ENCODE assay signal across 9 mouse cellular contexts in genomic region chr1:89574941-89575890, GRCm38 (mm10).
A peak's percentile ranks its signal among the peaks of the same experiment; 100 is the strongest.
DNase-seq lines count a peak whose midpoint lies in the region; ATAC-seq and TF ChIP-seq lines count a peak whose summit lies in the region.
"Had no signal": no experiment of that assay in that cellular context is flagged by ENCODE, and none has a peak within 500 bp of the region (broad histone marks: within the 10 kb centered on the region; RNA-seq: fewer than 3 reads in every experiment).

No protein-coding gene starts in this region.

- no peak for TF ChIP-seq POLR2A in lung, adult 2 months (IDR thresholded peaks at IDR 0.05; ENCODE audit: borderline replicate concordance, extremely low read depth, low read depth, low read length)

- H3K9me3 ChIP-seq in lung, embryonic 14.5 days (ENCODE audit: low read depth, low read length): no peaks in the 10 kb centered on the region
- H3K9me3 ChIP-seq in hindbrain, embryonic 14.5 days (ENCODE audit: control insufficient read depth, low read length): no peaks in the 10 kb centered on the region
- H3K9me3 ChIP-seq in midbrain, postnatal 0 days (ENCODE audit: low read length): no peaks in the 10 kb centered on the region

- H3K27me3 ChIP-seq in lung, embryonic 14.5 days (ENCODE audit: insufficient read depth, low read length): no peaks in the 10 kb centered on the region
- H3K27me3 ChIP-seq in hindbrain, embryonic 14.5 days (ENCODE audit: control insufficient read depth, insufficient read depth, low read length): no peaks in the 10 kb centered on the region
- H3K27me3 ChIP-seq in midbrain, postnatal 0 days (ENCODE audit: insufficient read depth, low read length): no peaks in the 10 kb centered on the region

- DNase-seq in cerebellum, adult 18-20 months: peak; percentile 51 to 68
- DNase-seq in lung, embryonic 14.5 days: peak; percentile 26
- DNase-seq in lung, adult 2 months: no peak
- DNase-seq in hindbrain, embryonic 14.5 days (ENCODE audit: low spot score): no peak
- DNase-seq in midbrain, postnatal 0 days (ENCODE audit: low spot score): peak; percentile 55
- DNase-seq in layer of hippocampus, adult 18-20 months (ENCODE audit: low spot score in 2 of 2): no peak
- DNase-seq in spleen, postnatal 36 days (ENCODE audit: low spot score in 2 of 2): no peak

- H3K27ac ChIP-seq in lung, embryonic 14.5 days (ENCODE audit: low read depth): no peak overlapping the region
- H3K27ac ChIP-seq in hindbrain, embryonic 14.5 days: peak overlapping the region; percentile 98; the same call in 1 of the 2 replicates
- peak overlapping the region; percentile 88 for H3K27ac ChIP-seq in midbrain, postnatal 0 days (ENCODE audit: low read depth, low read length)
- H3K27ac ChIP-seq: liver, embryonic 14.5 days had no signal

- no peaks in the 10 kb centered on the region for H3K36me3 ChIP-seq in lung, embryonic 14.5 days (ENCODE audit: insufficient read depth)
- H3K36me3 ChIP-seq in hindbrain, embryonic 14.5 days (replicated peaks; ENCODE audit: control insufficient read depth, insufficient read depth): no peaks in the 10 kb centered on the region
- no peaks in the 10 kb centered on the region for H3K36me3 ChIP-seq in midbrain, postnatal 0 days (ENCODE audit: insufficient read depth, low read length)

- WGBS in lung, embryonic 14.5 days: 49% methylated on average over 7 of the region's 7 CpGs
- WGBS in lung, adult 2 months: 40% methylated on average over 7 of the region's 7 CpGs
- 35% methylated on average over 7 of the region's 7 CpGs for WGBS in hindbrain, embryonic 14.5 days
- 41% methylated on average over 7 of the region's 7 CpGs for WGBS in midbrain, postnatal 0 days

- H3K4me3 ChIP-seq in lung, embryonic 14.5 days (ENCODE audit: low read depth, low read length): no peak overlapping the region
- H3K4me3 ChIP-seq in lung, adult 2 months (replicated peaks; ENCODE audit: extremely low read depth, low read depth, low read length): no peak overlapping the region
- H3K4me3 ChIP-seq in hindbrain, embryonic 14.5 days (replicated peaks; ENCODE audit: low read length): no peak overlapping the region
- H3K4me3 ChIP-seq in midbrain, postnatal 0 days (ENCODE audit: low read depth, low read length): no peak overlapping the region

- peaks cover 7% of the 10 kb centered on the region for H3K4me1 ChIP-seq in lung, embryonic 14.5 days (ENCODE audit: insufficient read depth)
- peaks cover 24% of the 10 kb centered on the region for H3K4me1 ChIP-seq in lung, adult 2 months (ENCODE audit: control insufficient read depth, insufficient read depth, low read length)
- H3K4me1 ChIP-seq in hindbrain, embryonic 14.5 days (replicated peaks; ENCODE audit: control insufficient read depth, insufficient read depth, low read length): peaks cover 44% of the 10 kb centered on the region
- peaks cover 17% of the 10 kb centered on the region; the same call in 1 of the 2 replicates for H3K4me1 ChIP-seq in midbrain, postnatal 0 days (ENCODE audit: insufficient read depth, low read length)

- no peak overlapping the region for H3K9ac ChIP-seq in lung, embryonic 14.5 days
- no peak overlapping the region for H3K9ac ChIP-seq in hindbrain, embryonic 14.5 days
- no peak overlapping the region for H3K9ac ChIP-seq in midbrain, postnatal 0 days (replicated peaks; ENCODE audit: low read length, poor library complexity, severe bottlenecking)
- H3K9ac ChIP-seq: liver, embryonic 14.5 days had no signal

- no peak for TF ChIP-seq CTCF in lung, embryonic 14.5 days (IDR thresholded peaks at IDR 0.05; ENCODE audit: low read depth)
- no peak for TF ChIP-seq CTCF in lung, adult 2 months (IDR thresholded peaks at IDR 0.05; ENCODE audit: insufficient read depth, low read length)
- no peak for TF ChIP-seq CTCF in midbrain, postnatal 0 days (IDR thresholded peaks at IDR 0.05)

- no peak overlapping the region for H3K4me2 ChIP-seq in lung, embryonic 14.5 days
- H3K4me2 ChIP-seq in hindbrain, embryonic 14.5 days (replicated peaks): no peak overlapping the region
- H3K4me2 ChIP-seq in midbrain, postnatal 0 days (ENCODE audit: low read depth, low read length, poor library complexity, severe bottlenecking): no peak overlapping the region

- ATAC-seq in cerebellum, adult (ENCODE audit: insufficient number of reproducible peaks, low FRiP score, low TSS enrichment): no peak
- ATAC-seq in lung, embryonic 14.5 days (ENCODE audit: insufficient read depth): no peak
- no peak for ATAC-seq in hindbrain, embryonic 14.5 days (ENCODE audit: low FRiP score)
- ATAC-seq in midbrain, postnatal 0 days (ENCODE audit: low FRiP score): no peak

Comparison
In these comparisons a context has a peak if more than half of its experiments do, and no peak if none do; other contexts are left out.
1. DNase-seq: peak in cerebellum, adult 18-20 months (2 of 2), lung, embryonic 14.5 days (single experiment) and midbrain, postnatal 0 days (single experiment); none in lung, adult 2 months (single experiment), hindbrain, embryonic 14.5 days (single experiment), layer of hippocampus, adult 18-20 months (0 of 2) and spleen, postnatal 36 days (0 of 2).